Mouse (Mus musculus): ENCODE measurements around the gene Gga1. TPM values are rescaled to one million over a fixed set of nuclear protein-coding genes. Genes with fewer than 3 reads are reported as not detected.
"Not testable (repeated sequence)": the region's sequence is repeated elsewhere in the genome, so short reads cannot be mapped to it uniquely, and the experiment has no call there.

Gene Gga1
- total RNA-seq, 2 experiments from 2014 or later: 56.2 to 58.6 TPM

DNA sequence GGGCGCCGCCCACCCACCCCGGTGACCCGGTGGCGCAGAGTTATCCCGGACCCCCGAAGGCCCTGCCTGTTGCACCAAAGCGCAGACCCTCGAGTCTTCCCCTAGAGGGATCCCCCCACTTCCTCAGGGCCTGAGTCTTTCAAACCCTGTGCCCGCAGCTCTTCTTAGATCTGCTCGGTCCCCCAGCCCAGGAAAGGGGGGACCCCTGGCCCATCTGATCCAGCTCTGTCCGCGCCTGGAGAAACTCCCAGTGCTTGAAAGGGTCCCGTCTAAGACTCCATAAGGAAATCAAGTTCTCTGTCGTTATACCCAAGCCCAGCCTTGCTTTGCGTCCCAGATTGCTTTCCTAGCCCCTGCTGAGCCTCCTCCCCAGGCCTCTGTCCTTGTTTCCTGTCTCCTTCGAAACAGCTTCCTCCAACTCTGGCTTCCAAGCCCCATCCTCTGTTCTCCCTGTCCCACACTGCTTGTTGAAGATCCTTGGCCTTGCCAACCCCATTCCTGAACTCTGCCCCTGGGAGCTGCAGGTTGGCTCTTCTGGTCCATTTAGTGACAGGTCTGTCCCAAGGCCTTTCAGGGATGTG is 910 bp downstream of the Gga1 start:
- DNase-seq: peak in 1 of 2 experiments; percentile 31

DNA sequence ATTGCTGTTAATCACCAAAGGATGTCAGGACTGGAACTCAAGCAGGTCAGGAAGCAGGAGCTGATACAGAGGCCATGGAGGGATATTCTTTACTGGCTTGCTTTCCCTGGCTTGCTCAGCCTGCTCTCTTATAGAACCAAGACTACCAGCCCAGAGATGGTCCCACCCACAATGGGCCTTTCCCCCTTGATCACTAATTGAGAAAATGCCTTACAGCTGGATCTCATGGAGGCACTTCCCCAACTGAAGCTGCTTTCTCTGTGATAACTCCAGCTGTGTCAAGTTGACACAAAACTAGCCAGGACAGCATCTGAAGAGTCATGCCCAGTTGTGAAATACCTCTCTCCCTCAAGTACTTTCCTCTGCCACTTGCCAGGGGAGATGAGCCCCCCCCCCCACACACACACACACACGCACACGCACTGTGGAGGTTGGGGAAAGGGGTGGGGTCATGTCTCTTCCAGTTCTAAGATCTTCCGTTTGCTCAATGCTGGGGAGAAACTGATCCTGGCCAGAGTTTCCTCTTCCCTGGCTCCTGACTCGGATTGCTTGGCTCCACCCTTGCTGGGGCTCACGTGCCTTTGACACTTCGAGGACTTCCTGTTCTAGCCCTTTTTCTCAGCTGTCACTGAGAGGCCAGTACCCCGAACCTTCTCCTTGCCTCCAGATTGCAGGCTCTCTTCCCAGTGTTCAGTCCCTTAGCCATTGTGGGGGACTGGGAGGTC is 2.0 kb downstream of the Gga1 start:
- DNase-seq: not testable (repeated sequence)

DNA sequence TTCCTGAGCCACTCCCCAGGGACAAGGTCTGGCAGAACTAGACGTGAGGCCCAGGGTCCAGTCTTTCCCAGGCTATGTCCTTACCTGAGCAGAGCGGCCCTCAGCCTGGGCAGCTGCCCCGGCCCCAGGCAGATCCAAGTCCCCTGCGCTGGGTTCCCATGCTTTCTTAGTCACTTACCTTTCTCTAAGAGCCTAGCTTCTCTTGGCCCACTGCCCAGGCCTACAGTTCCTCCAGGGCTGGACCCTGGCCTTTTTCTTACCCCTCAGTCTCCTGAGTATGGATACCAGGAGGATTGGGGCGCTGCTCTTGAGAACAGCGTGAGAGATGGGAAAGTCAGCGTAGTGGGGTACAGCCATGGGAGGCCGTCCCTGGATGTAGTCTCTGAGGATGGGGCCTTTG is 3.4 kb downstream of the Gga1 start:
- no peak for DNase-seq

DNA sequence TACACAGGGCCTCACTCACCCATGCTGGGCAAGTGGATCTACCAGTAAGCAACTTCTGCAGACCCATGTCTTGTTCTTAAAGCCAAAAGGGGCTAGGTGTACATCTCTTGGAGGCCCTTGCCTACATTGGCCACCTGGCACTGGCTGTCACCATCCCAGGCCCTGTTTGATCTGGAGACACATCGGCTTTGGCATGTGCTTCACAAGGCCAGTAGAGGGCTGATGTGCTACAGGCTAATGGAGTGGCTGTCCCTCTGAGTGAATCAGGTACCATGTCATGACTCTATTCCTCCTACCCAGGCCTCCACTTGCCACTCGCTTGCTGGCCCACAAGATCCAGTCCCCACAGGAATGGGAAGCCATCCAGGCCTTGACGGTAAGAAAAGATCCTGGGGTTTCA is 4.8 kb downstream of the Gga1 start:
- DNase-seq: no peak

DNA sequence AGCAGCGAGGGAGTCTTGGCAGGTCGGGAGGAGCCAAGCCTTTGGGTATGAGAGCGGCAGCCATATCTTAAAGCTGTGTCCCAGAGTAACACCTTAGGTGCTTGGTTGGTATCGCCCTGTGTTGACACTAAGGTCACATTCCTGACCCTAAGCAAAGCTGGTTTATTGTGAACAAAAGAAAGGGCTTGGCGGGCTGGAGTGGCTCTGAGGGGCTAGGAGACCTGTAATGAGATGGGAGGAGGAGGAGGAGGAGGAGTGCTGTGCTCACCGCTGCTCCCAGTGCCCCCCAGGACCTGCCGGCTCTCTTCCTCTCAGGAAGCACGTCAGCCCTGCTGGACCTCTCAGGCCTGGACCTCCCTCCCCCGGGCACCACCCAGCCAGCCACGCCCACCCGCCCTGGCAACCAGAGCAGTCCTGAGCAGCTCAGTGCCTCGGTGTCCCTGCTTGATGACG is 12.4 kb downstream of the Gga1 start:
- no peak for DNase-seq

DNA sequence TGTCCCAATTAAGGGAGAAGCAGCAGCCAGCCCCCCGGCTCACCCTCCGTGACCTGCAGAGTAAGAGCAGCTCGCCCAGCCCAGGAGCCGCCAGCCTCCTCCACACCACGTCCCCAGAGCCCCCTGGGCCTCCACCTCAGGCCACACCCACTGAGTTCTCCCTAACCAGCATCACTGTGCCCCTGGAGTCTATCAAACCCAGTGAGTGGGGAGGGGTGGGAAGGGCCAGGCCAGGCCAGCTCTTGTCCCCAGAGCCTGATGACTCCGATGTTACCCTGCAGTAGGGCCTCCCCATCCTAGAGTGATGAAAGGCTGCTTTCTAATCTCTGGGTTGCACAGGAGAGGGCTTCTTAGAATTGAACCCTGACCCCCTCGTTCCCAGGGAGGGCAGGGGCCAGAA is 15.4 kb downstream of the Gga1 start:
- DNase-seq: no peak

DNA sequence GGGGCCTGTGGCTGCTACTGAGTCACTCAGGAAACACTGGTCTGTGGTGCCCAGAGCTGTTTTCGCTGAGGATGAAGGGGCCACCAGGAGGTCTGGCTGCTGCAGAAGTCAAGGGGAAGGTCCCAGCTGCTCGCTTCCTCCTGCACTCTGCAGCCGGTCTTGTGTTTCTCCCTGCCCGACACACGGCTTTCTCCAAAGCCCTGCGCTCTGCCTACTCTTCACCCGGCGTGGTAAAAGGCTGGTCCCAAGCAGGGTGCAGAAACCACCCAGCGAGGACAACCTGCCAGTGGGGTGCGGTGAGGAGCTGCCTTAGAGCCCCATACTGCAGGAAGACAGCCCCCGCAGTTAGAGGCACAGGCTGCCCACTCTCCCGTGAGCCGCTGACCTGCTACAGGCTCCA is 17.7 kb downstream of the Gga1 start:
- DNase-seq: no peak

DNA sequence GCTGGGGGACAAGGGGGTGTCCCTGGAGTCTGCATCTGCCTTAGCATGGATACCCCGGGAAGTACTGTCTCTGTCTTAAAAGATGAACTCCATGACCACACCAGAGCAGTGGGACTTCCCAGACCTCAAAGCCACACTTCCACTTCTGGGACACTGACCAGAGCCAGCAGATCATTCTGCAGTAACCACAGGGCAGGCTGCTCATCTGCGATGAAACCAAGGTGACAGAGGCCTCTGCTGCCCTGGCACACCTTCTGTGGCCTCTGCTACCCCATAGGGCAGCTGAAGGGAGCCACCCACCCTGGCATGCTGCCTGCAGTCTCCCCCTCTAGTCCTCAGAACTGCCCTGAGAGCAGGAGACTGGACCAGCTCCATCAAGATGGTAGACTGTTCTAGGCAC is 18.8 kb downstream of the Gga1 start:
- DNase-seq: no peak

DNA sequence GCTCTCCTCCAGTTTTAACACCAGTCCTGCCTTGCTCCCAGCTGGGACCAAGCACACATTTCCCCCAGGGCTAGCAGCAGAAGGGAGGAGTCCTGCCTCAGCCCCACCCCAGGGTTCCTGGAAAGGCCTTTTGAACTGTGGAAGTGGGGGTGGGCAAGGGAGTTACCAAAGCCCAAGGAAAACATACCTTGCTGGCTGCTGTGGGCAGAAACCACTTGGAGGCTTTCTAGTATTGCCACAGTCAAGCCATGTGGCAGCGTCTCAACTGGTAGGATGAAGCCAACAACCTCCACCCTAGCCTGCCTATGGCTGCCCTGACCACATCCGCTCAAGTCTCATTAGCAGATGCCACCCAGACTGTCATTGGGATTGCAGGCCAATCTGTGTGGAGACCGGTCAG is 19.2 kb downstream of the Gga1 start:
- no peak for DNase-seq

DNA sequence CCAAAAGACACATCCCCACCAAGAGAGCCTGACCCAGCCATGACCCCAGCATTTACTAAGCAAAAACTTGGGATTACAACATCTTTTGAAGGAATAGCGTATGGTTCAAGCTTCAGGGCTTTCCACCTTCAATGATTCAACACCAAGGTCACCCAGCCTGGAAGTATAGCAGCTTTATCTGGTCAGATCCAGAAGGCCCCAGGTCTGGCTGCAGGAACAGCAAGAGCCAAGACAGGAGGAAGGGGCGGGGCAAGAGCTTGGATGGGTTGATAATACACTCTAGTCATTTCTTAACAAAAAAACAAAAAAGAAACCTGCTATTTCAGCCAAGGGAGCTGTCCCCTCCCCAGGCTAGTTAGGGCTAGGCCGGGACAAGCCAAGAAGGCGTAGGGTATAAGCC is 20.5 kb downstream of the Gga1 start:
- no peak for DNase-seq

DNA sequence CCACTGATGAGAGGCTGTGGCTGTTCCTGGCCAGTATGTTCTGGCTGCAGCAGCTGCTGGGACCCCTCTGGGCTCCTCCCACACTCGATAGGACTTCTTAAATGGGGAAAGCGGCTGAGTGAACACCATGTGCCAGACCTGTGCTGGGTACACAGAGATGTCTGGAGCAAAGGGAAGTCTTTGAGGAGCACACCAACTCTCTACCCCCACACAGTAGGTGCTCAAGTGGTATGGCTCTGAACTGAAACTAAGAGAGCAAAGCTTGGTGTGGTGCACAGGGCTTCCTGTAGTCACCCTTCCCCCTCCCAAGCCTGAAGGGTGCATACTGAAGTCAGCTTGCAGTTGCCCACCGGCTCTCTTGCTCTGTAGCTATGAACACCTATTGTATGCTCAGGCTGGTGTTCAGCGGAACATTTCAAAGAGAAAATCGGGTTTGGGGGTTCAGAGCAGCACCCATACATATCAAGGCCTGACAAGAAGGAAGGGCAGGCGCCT is 21.6 kb downstream of the Gga1 start:
- DNase-seq: no peak

DNA sequence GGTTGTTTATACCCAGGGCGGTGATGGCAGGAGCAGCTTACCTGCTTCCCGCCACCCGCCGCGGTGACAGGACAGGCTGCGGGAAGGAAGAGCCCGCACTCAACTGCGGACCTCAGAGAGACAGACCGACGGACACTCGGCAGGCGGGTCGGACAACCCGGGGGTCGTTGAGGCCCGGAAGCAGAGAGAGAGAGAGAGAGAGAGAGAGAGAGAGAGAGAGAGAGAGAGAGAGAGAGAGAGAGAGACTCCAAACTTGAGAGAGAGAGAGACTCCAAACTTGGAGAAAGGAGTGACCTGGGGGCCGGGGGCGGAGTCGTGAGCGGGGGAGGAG is 22.4 kb downstream of the Gga1 start, which contains the start of gene Gm49510:
Gene Gm49510 (plus strand): TSS at position 259 of the 331 bp plus-strand sequence.
- no peak for DNase-seq

DNA sequence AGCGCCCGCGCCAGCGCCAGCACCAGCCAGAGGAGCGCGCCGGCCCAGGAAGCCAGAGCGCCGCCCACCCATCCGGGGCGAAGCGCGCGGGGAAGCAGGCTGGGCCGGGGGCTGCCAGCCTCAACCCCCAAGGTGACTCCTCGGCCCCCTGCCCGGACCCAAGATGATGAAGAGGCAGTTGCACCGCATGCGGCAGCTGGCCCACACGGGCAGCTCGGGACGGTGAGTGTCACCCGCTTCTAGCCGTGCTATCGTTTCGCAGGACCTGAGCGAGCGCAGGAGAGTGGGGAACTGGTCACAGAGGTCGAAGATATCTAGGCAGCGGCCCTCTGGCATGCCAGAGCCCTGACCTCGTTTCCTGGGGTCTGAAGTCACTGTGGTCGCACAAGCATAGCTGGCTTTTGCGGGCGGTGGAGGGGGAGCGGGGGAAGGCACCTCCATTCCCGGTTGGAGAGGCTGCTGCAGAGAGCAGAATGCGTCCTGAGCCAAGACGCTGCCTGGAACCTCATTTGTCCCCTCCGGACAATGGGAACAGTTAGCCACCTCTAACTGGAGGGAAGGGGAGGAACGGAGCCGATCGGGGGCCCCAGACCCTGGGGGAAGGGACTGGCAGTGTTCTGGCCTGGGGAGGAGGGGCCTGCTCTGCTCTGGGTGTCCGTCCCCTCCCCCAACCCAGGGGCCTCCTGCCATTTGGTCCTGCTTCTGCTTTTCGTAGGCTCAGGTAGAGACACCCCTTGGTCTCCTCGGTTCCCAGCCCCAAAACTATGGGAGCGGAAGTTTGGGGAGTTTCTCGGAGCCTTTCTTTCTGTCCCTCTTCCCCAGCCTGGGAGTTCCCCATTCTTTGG is 23.0 kb downstream of the Gga1 start, which contains the start of gene Sh3bp1:
Gene Sh3bp1 (plus strand): TSS at position 29 of the 845 bp plus-strand sequence.
- DNase-seq: peak; percentile 51 to 53

DNA sequence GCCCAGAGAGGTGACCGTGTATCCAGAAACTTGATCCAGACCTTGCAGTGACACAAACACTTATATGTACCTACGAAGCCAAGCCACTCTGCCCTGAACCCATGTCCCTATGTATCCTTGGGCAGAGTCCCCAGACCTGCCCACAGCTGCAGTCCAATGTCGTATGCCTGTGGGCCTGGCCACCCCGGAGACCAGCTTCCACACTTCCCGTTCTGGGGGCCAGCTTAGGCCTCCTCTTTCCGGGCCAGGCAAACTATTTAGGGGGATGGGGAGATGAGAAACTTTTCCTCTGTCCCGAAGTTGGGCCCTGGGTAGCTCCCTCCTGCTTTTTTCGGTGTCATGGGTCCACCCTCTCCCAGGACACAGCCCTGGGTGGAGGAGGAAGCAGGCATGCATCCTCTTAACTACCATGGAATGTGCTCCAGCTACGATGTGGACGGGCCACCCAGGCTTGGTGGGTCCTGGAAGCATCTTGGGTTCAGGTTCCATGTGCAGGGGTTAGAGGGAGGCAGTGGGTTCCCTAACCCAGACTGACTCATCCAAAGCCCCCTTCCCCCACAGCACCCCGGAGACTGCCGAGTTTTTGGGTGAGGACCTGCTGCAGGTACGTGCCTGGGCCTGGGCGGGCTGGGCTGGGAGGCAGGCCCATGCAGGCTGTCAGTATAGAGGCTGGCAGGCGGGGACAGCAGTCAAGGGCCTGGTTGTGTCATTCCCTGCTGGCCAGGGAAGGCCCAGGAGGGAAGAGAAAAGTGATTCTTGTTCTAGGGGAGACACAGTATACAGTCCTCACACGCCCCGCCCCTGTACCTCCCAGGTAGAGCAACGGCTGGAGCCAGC is 23.8 kb downstream of the Gga1 start:
- DNase-seq: no peak

DNA sequence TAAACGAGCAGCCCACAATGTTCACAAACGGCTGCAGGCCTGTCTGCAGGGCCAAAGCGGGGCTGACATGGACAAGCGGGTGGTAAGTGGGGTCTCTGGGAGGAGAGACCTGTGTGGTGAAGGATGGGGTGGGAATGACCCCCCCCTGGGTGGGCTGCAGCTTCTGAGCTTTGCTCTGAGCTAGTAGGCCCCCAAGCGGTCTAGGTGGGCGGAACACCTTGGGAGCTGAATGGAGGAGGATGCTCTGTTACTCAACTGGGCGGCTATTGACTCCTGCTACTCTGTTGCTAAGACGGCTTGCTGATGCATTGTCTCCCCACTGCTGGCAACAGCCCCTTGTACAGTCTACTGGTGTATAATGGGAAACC is 24.4 kb downstream of the Gga1 start:
- no peak for DNase-seq

DNA sequence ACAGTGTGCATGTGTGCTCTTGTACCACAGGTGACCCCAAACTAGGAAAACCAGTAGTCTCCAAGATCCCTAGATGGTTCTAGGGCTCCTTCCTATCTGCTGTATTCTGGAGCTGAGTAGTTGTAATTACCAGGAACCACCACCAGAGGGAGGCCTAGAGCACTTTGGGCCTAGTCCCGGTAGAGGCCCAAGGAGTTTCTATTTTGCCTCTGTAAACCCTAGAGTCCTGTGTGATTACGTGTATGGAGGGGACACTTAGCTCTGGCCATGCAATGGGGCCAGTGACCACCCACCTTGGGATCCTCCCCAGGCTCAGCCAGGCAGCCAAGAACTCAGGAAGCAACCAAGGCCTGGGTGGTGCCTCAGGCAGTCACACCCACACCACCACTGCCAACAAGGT is 26.3 kb downstream of the Gga1 start:
- DNase-seq: peak; percentile 63 to 74

DNA sequence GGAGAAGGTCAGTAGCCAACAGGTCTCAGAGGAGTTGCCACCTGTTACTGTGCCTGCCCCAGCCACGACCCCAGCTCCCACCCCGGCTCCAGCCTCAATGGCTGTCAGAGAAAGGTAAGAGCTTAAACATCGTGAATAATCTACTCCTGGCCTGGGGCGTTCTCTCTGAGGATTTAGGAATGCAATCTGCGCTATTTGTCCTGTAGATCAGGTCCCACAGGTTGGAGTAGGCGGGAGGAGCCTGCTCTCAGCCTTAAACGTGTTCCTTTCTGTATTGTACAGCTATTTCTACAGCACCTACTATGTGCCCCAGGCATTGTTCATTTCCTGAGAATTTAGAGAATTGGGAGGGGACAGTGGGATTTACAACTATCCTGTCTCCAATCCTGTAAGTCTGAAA is 31.4 kb downstream of the Gga1 start:
- no peak for DNase-seq

DNA sequence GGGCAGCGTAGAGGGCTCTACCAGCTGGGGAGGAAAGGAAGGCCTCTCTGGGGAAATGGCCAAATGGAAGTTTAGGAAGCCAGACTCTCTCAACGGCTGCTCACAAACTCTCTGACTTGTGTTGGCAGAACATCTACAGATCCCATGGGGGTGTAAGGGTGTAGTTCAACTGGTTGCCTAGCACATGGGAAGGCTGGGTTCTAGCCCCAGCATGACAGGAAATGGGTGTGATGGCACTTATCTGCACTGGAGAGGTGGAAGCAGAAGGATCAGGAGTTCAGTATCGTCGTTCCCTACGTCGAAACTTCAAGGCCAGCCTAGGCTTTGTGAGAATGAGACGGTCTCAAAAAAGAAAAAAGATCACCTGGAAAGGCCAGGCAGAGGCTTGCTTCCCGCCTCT is 32.0 kb downstream of the Gga1 start:
- no peak for DNase-seq

DNA sequence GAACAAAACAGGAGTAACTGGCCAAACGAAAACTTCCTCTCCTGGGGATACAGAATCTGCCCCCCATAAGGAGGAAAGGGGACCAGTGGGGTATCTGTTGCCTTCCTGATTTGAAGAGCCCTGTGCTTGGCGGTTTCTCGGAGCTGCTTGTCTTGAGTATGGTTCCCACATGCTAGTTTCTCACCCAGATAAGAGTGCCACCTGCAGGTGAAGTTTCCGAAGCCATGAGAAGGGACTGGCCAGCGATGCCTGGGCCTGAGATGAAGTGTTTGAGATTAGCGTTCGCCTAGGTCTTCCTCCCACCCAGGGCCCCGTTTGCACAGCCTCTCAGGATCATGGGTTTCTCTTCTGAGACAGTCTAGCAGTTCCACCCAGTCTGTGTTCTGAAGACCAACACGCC is 35.0 kb downstream of the Gga1 start:
- no peak for DNase-seq

DNA sequence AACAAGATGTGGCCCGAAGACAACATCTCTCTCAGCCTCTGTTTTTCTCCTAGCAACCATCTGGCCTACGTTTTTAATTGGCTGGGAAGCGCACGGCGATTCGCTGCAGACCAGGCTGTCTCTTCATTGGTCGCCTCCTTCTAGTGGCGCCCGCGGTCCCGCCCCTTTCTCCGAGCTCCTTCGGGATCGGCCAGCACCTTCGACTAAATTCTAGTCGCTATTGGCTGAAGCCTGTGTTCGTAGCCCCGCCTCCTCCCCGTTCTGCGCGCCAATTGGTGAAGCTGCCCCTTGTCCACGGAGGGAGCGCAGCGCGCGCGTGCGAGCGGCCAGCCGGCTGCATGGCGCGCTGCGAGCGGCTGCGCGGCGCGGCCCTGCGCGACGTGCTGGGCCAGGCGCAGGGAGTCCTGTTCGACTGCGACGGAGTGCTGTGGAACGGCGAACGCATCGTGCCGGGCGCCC is 36.7 kb downstream of the Gga1 start, which contains the start of gene Pdxp:
Gene Pdxp (plus strand): TSS at position 288 of the 459 bp plus-strand sequence.
- DNase-seq: peak; percentile 96 to 97

DNA sequence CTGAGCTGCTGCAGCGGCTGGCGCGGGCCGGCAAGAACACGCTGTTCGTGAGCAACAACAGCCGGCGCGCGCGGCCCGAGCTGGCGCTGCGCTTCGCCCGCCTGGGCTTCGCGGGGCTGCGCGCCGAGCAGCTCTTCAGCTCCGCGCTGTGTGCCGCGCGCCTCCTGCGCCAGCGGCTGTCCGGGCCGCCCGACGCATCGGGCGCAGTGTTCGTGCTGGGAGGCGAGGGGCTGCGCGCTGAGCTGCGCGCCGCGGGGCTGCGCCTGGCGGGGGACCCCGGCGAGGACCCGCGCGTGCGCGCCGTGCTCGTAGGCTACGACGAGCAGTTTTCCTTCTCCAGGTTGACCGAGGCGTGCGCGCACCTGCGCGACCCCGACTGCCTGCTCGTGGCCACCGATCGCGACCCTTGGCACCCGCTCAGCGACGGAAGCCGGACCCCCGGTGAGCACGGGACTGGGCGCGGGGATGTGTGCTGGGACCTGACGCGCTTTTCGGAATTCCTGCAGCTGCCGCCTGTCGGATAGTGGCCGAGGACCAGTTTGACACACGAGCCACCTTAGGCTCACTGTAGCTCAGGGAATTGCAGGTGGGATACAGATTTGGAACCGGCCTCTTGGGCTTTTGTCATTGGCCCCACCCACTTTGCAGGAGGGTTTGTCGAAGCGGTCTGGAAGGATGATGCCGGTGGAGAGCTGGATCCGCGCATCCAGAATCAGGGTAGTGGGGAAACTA is 37.3 kb downstream of the Gga1 start:
- DNase-seq: peak in 1 of 2 experiments; percentile 44

All from layer of hippocampus, postnatal 36 days (tissue).